Mouse (Mus musculus) CH12.LX (cell line): Measurements from ENCODE around the gene Fbxo41. TPM values are rescaled to one million over a fixed set of nuclear protein-coding genes. Genes with fewer than 3 reads are reported as not detected.

Source experiments
- DNase-seq: peaks from one replicate; pipeline ENCODE4 v3.0.0-alpha.2; 2013; ENCODE audit errors: extremely low read depth
- H3K27ac ChIP-seq: 2 replicates; pipeline ENCODE4 v1.5.1; 2012; ENCODE audit warnings: low read depth, mild to moderate bottlenecking, control low read depth, moderate library complexity; ENCODE audit not compliant: insufficient read depth
- H3K27me3 ChIP-seq: replicated peaks from 2 replicates; pipeline ENCODE3; 2012; ENCODE audit warnings: inconsistent platforms
- H3K36me3 ChIP-seq, 2 experiments: replicated peaks in 1 of 2; 2 replicates each; pipeline versions ENCODE3 to v1.6.1; 2012; ENCODE audit warnings: inconsistent platforms in 1 of 2, low read length in 1 of 2, mild to moderate bottlenecking in 1 of 2, mixed read lengths in 1 of 2, moderate library complexity in 1 of 2; ENCODE audit not compliant: control insufficient read depth in 1 of 2, insufficient read depth in 1 of 2
- H3K4me1 ChIP-seq, 2 experiments: 2 replicates each; pipeline ENCODE4 v1.6.1; 2012; ENCODE audit warnings: inconsistent platforms in 1 of 2, moderate library complexity in 1 of 2; ENCODE audit not compliant: insufficient read depth in 2 of 2, control insufficient read depth in 1 of 2
- H3K4me2 ChIP-seq: 2 replicates; pipeline ENCODE4 v1.6.1; 2012; ENCODE audit warnings: low read depth, mild to moderate bottlenecking, control low read depth; ENCODE audit not compliant: poor library complexity, insufficient read depth, severe bottlenecking
- H3K4me3 ChIP-seq, 3 experiments: fragments of 150-350 bp in 1 of 3; sonication (generic) in 1 of 3; replicated peaks in 1 of 3; 2 replicates each; pipeline versions ENCODE3 to v1.5.1; 2011 to 2012; ENCODE audit warnings: low read depth in 2 of 3, low read length in 2 of 3, mild to moderate bottlenecking in 2 of 3, moderate library complexity in 2 of 3, control low read depth in 1 of 3, improper control_type of control experiment in 1 of 3, inconsistent platforms in 1 of 3, mixed read lengths in 1 of 3; ENCODE audit not compliant: poor library complexity in 1 of 3
- H3K79me2 ChIP-seq: replicated peaks from 2 replicates; pipeline ENCODE4 v1.6.1; 2012; ENCODE audit warnings: mild to moderate bottlenecking, moderate library complexity; ENCODE audit not compliant: control insufficient read depth, poor library complexity, insufficient read depth, severe bottlenecking; ENCODE audit errors: extremely low read depth
- H3K9ac ChIP-seq: 2 replicates; pipeline ENCODE4 v1.6.1; 2012; ENCODE audit warnings: low read depth, mild to moderate bottlenecking, control low read depth, moderate library complexity; ENCODE audit not compliant: insufficient read depth
- H3K9me3 ChIP-seq: replicated peaks from 2 replicates; pipeline ENCODE3; 2012; ENCODE audit warnings: low read length, inconsistent platforms, mixed read lengths
- CHD1 ChIP-seq: IDR thresholded peaks from 2 replicates; pipeline ENCODE4 v1.6.1; 2012; ENCODE audit warnings: low read depth, low read length, improper control_type of control experiment, inconsistent platforms
- CTCF ChIP-seq, 2 experiments: IDR thresholded peaks in 1 of 2; conservative IDR thresholded peaks in 1 of 2; 2 replicates each; pipeline ENCODE4 v1.5.1; 2011 to 2012; ENCODE audit warnings: low read depth in 2 of 2, low read length in 2 of 2, improper control_type of control experiment in 1 of 2, inconsistent platforms in 1 of 2, mild to moderate bottlenecking in 1 of 2, moderate library complexity in 1 of 2
- E2F4 ChIP-seq: IDR thresholded peaks from 2 replicates; pipeline ENCODE4 v1.6.1; 2011; ENCODE audit warnings: low read depth, low read length, improper control_type of control experiment; ENCODE audit not compliant: insufficient replicate concordance
- ELF1 ChIP-seq: IDR thresholded peaks from 2 replicates; pipeline ENCODE4 v1.6.1; 2014; ENCODE audit warnings: low read depth, mild to moderate bottlenecking, inconsistent platforms, low read length, improper control_type of control experiment
- ETS1 ChIP-seq: conservative IDR thresholded peaks from 2 replicates; pipeline ENCODE4 v1.6.1; 2012; ENCODE audit warnings: low read depth, mild to moderate bottlenecking, inconsistent platforms, low read length, improper control_type of control experiment, moderate library complexity
- JUN ChIP-seq: IDR thresholded peaks from 2 replicates; pipeline ENCODE4 v1.6.1; 2011; ENCODE audit warnings: low read depth, mild to moderate bottlenecking, low read length, improper control_type of control experiment, moderate library complexity; ENCODE audit not compliant: insufficient read depth
- MAZ ChIP-seq: IDR thresholded peaks from 2 replicates; pipeline ENCODE4 v1.6.1; 2012; ENCODE audit warnings: low read depth, mild to moderate bottlenecking, inconsistent platforms, low read length, improper control_type of control experiment, moderate library complexity
- MEF2A ChIP-seq: IDR thresholded peaks from 2 replicates; pipeline ENCODE4 v1.6.1; 2014; ENCODE audit warnings: low read depth, mild to moderate bottlenecking, inconsistent platforms, low read length, improper control_type of control experiment, borderline replicate concordance
- MYC ChIP-seq: IDR thresholded peaks from 2 replicates; pipeline ENCODE4 v1.6.1; 2011; ENCODE audit warnings: low read depth, mild to moderate bottlenecking, improper control_type of control experiment, low read length
- NRF1 ChIP-seq: IDR thresholded peaks from 2 replicates; pipeline ENCODE4 v1.6.1; 2014; ENCODE audit warnings: low read depth, mild to moderate bottlenecking, inconsistent platforms, low read length, improper control_type of control experiment, moderate library complexity
- RCOR1 ChIP-seq: conservative IDR thresholded peaks from 2 replicates; pipeline ENCODE4 v1.6.1; 2012; ENCODE audit warnings: low read depth, mild to moderate bottlenecking, inconsistent platforms, low read length, improper control_type of control experiment
- SMC3 ChIP-seq: IDR thresholded peaks from 2 replicates; pipeline ENCODE4 v1.6.1; 2011; ENCODE audit warnings: low read depth, low read length, improper control_type of control experiment
- TBP ChIP-seq: conservative IDR thresholded peaks from 2 replicates; pipeline ENCODE4 v1.6.1; 2011; ENCODE audit warnings: low read depth, low read length, improper control_type of control experiment
- ZC3H11A ChIP-seq: IDR thresholded peaks from 2 replicates; pipeline ENCODE4 v1.6.1; 2012; ENCODE audit warnings: low read depth, mild to moderate bottlenecking, inconsistent platforms, low read length, improper control_type of control experiment
- dilution Hi-C: fragments of 300-500 bp; cut with MboI; formaldehyde crosslinking; loops from 2 replicates; pipeline ENCODE4 v1.14.3; 2020; ENCODE audit warnings: low sequenced_read_pairs; ENCODE audit not compliant: extremely low pct_unique_long_range_greater_than_20kb, extremely low pct_ligation_motif_present
- in situ Hi-C: fragments of 300-500 bp; cut with MboI; formaldehyde crosslinking; loops from 3 replicates; pipeline ENCODE4 v1.14.3; 2019; ENCODE audit warnings: low sequenced_read_pairs, low pct_ligation_motif_present, low pct_unique_long_range_greater_than_20kb, mixed read lengths
- polyA plus RNA-seq: library from polyadenylated mRNA; unstranded; fragments of >175 nt; gene quantifications from 2 replicates; pipeline ENCODE4 v1.2.1, GENCODE M21; 2012; ENCODE audit warnings: low read depth; ENCODE audit not compliant: insufficient read length
- total RNA-seq, 2 experiments: library from RNA; depleted of rRNA; stranded (reverse); fragments of 300-350 nt in 1 of 2; fragments of >200 nt in 1 of 2; gene quantifications; 2 replicates each; pipeline ENCODE4 v1.2.3; 2012 to 2014

Gene Fbxo41
- 0.04 TPM in 2 replicates for total RNA-seq (2012; rRNA removed)
- total RNA-seq (2014; rRNA removed), result not detected in 2 replicates
- not detected in 2 replicates for polyA plus RNA-seq

DNA sequence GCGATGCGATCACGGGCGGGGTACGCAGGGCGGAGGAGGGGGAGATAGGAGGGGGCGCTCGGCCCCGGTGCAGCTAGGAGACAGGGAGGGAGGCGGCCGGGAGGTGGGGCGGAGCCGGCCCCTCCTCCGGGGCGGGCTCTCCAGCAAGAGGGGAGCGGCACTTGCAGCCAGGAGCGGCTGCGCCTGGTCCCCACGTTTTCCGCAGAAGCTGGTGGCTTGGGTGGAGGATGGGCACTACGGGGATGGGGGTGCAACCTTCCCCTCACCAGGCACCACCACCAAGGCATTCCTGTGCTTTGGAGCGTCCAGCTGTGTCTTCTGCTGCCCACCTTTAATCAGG lies at the start of gene Fbxo41:
Gene Fbxo41, minus strand, starts transcription at position 84 of the 340 bp plus-strand sequence.
- dilution Hi-C loops, result no loop called here
- Histone ChIP-seq H3K4me3 (peak within 1 kb of the TSS in 1 of 3 experiments; percentile 57), H3K79me2 (no peaks in the 10 kb centered on the region)

DNA sequence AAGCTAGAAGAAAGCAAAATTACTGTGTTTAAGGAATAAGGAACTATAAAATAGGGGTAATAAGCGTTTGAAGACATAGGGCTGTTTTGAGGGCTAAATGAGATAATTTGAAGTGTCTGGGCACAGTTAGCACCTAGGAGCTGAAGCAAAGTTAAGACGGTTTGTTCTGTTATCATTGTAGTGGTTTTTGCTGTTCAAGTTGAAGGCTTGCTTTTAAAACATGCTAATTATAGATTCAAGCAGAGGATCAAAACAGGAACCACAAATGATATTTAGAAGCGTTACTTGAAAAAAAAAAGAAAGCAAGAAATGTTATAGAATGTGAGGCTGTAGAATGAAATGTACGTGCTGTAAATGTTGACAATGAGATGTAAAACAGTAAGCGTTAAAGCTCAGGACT lies 44.8 kb upstream of the Fbxo41 start:
- H3K9ac ChIP-seq, result no peak overlapping the region
- H3K36me3 ChIP-seq, result no peaks in the 10 kb centered on the region
- no peak for TF ChIP-seq CHD1
- TF ChIP-seq CTCF (conservative IDR thresholded peaks at IDR 0.05 in 1 of 2, IDR thresholded peaks at IDR 0.05 in 1 of 2; ENCODE audit: low read depth in 2 of 2, low read length in 2 of 2), result no peak
- no peak for TF ChIP-seq SMC3
- TF ChIP-seq RCOR1, result no peak
- DNase-seq, result no peak
- no peaks in the 10 kb centered on the region for H3K79me2 ChIP-seq
- in situ Hi-C loops, result no loop called here
- no peak overlapping the region for H3K4me2 ChIP-seq
- H3K4me1 ChIP-seq, result no peaks in the 10 kb centered on the region
- no peak overlapping the region for H3K27ac ChIP-seq
- H3K27me3 ChIP-seq, result peaks cover 68% of the 10 kb centered on the region
- no peak overlapping the region for H3K4me3 ChIP-seq
- dilution Hi-C loops, result no loop called here
- H3K9me3 ChIP-seq, result peaks cover 7% of the 10 kb centered on the region

More for the DNA sequence above, at the start of gene Fbxo41:
- TF ChIP-seq MYC (no peak), MEF2A (no peak), ETS1 (no peak), ELF1 (no peak), NRF1 (no peak), E2F4 (no peak), JUN (no peak), MAZ (no peak), TBP (no peak), ZC3H11A (no peak)
- Histone ChIP-seq H3K4me2 (peak within 1 kb of the TSS; percentile 38), H3K27ac (no peak within 1 kb of the TSS), H3K9ac (no peak within 1 kb of the TSS), H3K4me1 (peaks cover 0 to 8% of the 10 kb centered on the region in 2 experiments; a peak in 2 of 4 replicates), H3K9me3 (no peaks in the 10 kb centered on the region), H3K36me3 (no peaks in the 10 kb centered on the region), H3K27me3 (peaks cover 80% of the 10 kb centered on the region)
- DNase-seq, result no peak
- in situ Hi-C loops, result no loop called here
